Mouse (Mus musculus): Measurements from ENCODE around the gene Gja5. TPM values are rescaled to one million over a fixed set of nuclear protein-coding genes. Genes with fewer than 3 reads are reported as not detected.

Gene Gja5
- polyA plus RNA-seq, 1 experiment from 2014 or later = 1.1 TPM

- DNase-seq (ENCODE audit: low spot score) = no peak
- H3K27me3 ChIP-seq (replicated peaks; ENCODE audit: control insufficient read depth, insufficient read depth, low read length) = no peaks in the 10 kb centered on the region
- ATAC-seq = no peak
- no peak overlapping the region for H3K27ac ChIP-seq (ENCODE audit: low read depth, low read length)
- no peaks in the 10 kb centered on the region for H3K36me3 ChIP-seq (ENCODE audit: control insufficient read depth, insufficient read depth, low read length)
- H3K9ac ChIP-seq (ENCODE audit: low read length) = no peak overlapping the region
- no peak overlapping the region for H3K4me3 ChIP-seq (ENCODE audit: low read depth, low read length)
- H3K9me3 ChIP-seq (replicated peaks; ENCODE audit: control insufficient read depth, low read length) = no peaks in the 10 kb centered on the region
- 96% methylated on average over 3 of the region's 3 CpGs for WGBS
- peaks cover 13% of the 10 kb centered on the region; the same call in 1 of the 2 replicates for H3K4me1 ChIP-seq (ENCODE audit: control insufficient read depth, insufficient read depth, low read length)
- no peak overlapping the region for H3K4me2 ChIP-seq (ENCODE audit: low read length)
Observed at GRCm38 (mm10) chr3:97035558-97035957, 131.1 kb downstream of the Gja5 start.

DNA sequence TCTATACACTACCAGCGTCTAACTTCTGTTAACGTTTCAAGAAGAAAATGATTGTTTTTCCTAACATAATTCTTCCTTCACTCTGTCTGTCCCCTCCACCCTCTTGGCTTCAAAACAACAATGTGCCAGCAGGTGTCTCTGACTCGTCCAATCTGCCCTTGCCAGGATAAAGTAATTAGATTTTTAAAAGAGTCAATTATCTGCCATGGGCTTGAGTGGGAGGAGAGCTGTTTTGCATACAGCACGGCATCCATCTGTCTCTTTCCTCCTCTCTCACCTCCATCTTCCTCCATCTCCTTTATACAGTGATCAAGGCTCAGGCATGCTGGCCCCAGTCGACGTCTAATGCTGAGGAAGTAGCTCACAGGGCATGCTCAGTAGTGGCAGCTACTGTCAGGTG is 132.6 kb downstream of the Gja5 start:
- Histone ChIP-seq H3K27ac (ENCODE audit: low read depth, low read length) (no peak overlapping the region), H3K27me3 (replicated peaks; ENCODE audit: control insufficient read depth, insufficient read depth, low read length) (no peaks in the 10 kb centered on the region), H3K36me3 (ENCODE audit: control insufficient read depth, insufficient read depth, low read length) (no peaks in the 10 kb centered on the region), H3K9ac (ENCODE audit: low read length) (no peak overlapping the region), H3K4me3 (ENCODE audit: low read depth, low read length) (no peak overlapping the region), H3K4me1 (ENCODE audit: control insufficient read depth, insufficient read depth, low read length) (peaks cover 11% of the 10 kb centered on the region; the same call in 1 of the 2 replicates), H3K4me2 (ENCODE audit: low read length) (no peak overlapping the region), H3K9me3 (replicated peaks; ENCODE audit: control insufficient read depth, low read length) (no peaks in the 10 kb centered on the region)
- WGBS = 15% methylated on average over 6 of the region's 6 CpGs
- ATAC-seq (peak; percentile 79), DNase-seq (ENCODE audit: low spot score) (peak; percentile 56)

DNA sequence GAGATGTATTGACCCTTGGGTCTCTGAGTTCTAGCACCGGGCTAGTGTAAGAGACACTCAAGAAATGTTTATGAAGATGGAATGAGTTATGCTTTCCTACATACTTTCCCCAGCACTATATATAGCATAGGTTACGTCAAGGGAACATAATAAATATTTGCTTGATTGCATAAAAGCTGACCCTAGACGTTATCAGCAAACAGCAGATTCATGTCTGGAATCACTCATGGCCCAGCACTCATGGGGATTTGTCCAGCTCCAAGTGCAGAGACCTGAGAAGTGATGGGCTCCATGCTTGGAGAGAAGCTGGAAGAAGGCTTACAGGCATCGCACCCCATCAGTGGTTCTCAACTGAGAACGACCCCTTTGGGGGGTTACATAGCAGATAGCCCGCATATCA is 135.2 kb downstream of the Gja5 start:
- no peak for ATAC-seq
- no peaks in the 10 kb centered on the region for H3K9me3 ChIP-seq (replicated peaks; ENCODE audit: control insufficient read depth, low read length)
- 91% methylated on average over 6 of the region's 6 CpGs for WGBS

GRCm38 (mm10) chr3:97044188-97044587 is 139.7 kb downstream of the Gja5 start:
- no peak overlapping the region for H3K4me2 ChIP-seq (ENCODE audit: low read length)
- 86% methylated on average over 5 of the region's 5 CpGs for WGBS
- no peak overlapping the region for H3K9ac ChIP-seq (ENCODE audit: low read length)
- no peaks in the 10 kb centered on the region for H3K27me3 ChIP-seq (replicated peaks; ENCODE audit: control insufficient read depth, insufficient read depth, low read length)
- no peak overlapping the region for H3K4me3 ChIP-seq (ENCODE audit: low read depth, low read length)
- ATAC-seq (no peak), DNase-seq (ENCODE audit: low spot score) (no peak)
- no peaks in the 10 kb centered on the region for H3K9me3 ChIP-seq (replicated peaks; ENCODE audit: control insufficient read depth, low read length)
- no peak overlapping the region for H3K27ac ChIP-seq (ENCODE audit: low read depth, low read length)
- H3K36me3 ChIP-seq (ENCODE audit: control insufficient read depth, insufficient read depth, low read length) = no peaks in the 10 kb centered on the region
- no peaks in the 10 kb centered on the region for H3K4me1 ChIP-seq (ENCODE audit: control insufficient read depth, insufficient read depth, low read length)

More for the DNA sequence above, 135.2 kb downstream of the Gja5 start:
- H3K27me3 ChIP-seq (replicated peaks; ENCODE audit: control insufficient read depth, insufficient read depth, low read length) = no peaks in the 10 kb centered on the region
- no peak for DNase-seq (ENCODE audit: low spot score)
- peaks cover 6% of the 10 kb centered on the region; the same call in 1 of the 2 replicates for H3K4me1 ChIP-seq (ENCODE audit: control insufficient read depth, insufficient read depth, low read length)
- H3K4me2 ChIP-seq (ENCODE audit: low read length) = no peak overlapping the region
- no peaks in the 10 kb centered on the region for H3K36me3 ChIP-seq (ENCODE audit: control insufficient read depth, insufficient read depth, low read length)
- no peak overlapping the region for H3K4me3 ChIP-seq (ENCODE audit: low read depth, low read length)
- no peak overlapping the region for H3K27ac ChIP-seq (ENCODE audit: low read depth, low read length)
- no peak overlapping the region for H3K9ac ChIP-seq (ENCODE audit: low read length)

DNA sequence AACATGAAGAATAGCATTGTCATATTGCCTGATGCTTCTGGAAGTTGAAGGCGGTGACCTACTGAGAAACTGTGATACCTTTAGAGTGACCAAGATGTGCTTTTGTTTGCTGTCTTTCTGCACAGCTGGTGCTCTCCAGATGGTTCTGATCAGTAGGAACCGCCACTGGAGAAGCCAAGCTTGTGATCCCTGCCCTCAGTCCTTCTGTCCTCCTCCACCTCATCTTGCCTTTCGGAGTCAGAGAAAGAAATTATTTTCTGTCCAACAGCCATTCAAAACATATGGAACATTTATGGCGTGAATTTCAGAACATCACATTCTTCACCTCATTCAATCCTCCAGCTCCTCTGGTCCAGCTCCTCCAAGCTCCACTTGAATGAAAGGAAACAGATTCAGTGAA is 143.3 kb downstream of the Gja5 start:
- no peak for DNase-seq (ENCODE audit: low spot score)
- H3K4me3 ChIP-seq (ENCODE audit: low read depth, low read length) = no peak overlapping the region
- H3K9me3 ChIP-seq (replicated peaks; ENCODE audit: control insufficient read depth, low read length) = no peaks in the 10 kb centered on the region
- H3K4me1 ChIP-seq (ENCODE audit: control insufficient read depth, insufficient read depth, low read length) = peaks cover 6% of the 10 kb centered on the region
- no peaks in the 10 kb centered on the region for H3K36me3 ChIP-seq (ENCODE audit: control insufficient read depth, insufficient read depth, low read length)
- ATAC-seq = no peak
- H3K4me2 ChIP-seq (ENCODE audit: low read length) = no peak overlapping the region
- H3K27me3 ChIP-seq (replicated peaks; ENCODE audit: control insufficient read depth, insufficient read depth, low read length) = no peaks in the 10 kb centered on the region
- no peak overlapping the region for H3K27ac ChIP-seq (ENCODE audit: low read depth, low read length)
- H3K9ac ChIP-seq (ENCODE audit: low read length) = no peak overlapping the region
- WGBS = 93% methylated on average over 4 of the region's 4 CpGs

- no peaks in the 10 kb centered on the region for H3K27me3 ChIP-seq (replicated peaks; ENCODE audit: control insufficient read depth, insufficient read depth, low read length)
- no peak overlapping the region for H3K4me2 ChIP-seq (ENCODE audit: low read length)
- H3K9me3 ChIP-seq (replicated peaks; ENCODE audit: control insufficient read depth, low read length) = no peaks in the 10 kb centered on the region
- ATAC-seq (no peak), DNase-seq (ENCODE audit: low spot score) (no peak)
- H3K36me3 ChIP-seq (ENCODE audit: control insufficient read depth, insufficient read depth, low read length) = no peaks in the 10 kb centered on the region
- no peak overlapping the region for H3K9ac ChIP-seq (ENCODE audit: low read length)
- H3K4me3 ChIP-seq (ENCODE audit: low read depth, low read length) = no peak overlapping the region
- no peak overlapping the region for H3K27ac ChIP-seq (ENCODE audit: low read depth, low read length)
- peaks cover 6% of the 10 kb centered on the region for H3K4me1 ChIP-seq (ENCODE audit: control insufficient read depth, insufficient read depth, low read length)
Observed at GRCm38 (mm10) chr3:97048360-97048759, 143.9 kb downstream of the Gja5 start.

- H3K9me3 ChIP-seq (replicated peaks; ENCODE audit: control insufficient read depth, low read length) = no peaks in the 10 kb centered on the region
- DNase-seq (ENCODE audit: low spot score) (no peak), ATAC-seq (no peak)
- 65% methylated on average over 13 of the region's 13 CpGs for WGBS
- no peak overlapping the region for H3K9ac ChIP-seq (ENCODE audit: low read length)
- no peaks in the 10 kb centered on the region for H3K27me3 ChIP-seq (replicated peaks; ENCODE audit: control insufficient read depth, insufficient read depth, low read length)
- H3K4me3 ChIP-seq (ENCODE audit: low read depth, low read length) = no peak overlapping the region
- H3K4me1 ChIP-seq (ENCODE audit: control insufficient read depth, insufficient read depth, low read length) = peaks cover 6% of the 10 kb centered on the region
- H3K27ac ChIP-seq (ENCODE audit: low read depth, low read length) = peak overlapping the region; percentile 33; the same call in 1 of the 2 replicates
- H3K36me3 ChIP-seq (ENCODE audit: control insufficient read depth, insufficient read depth, low read length) = no peaks in the 10 kb centered on the region
- no peak overlapping the region for H3K4me2 ChIP-seq (ENCODE audit: low read length)
Observed at GRCm38 (mm10) chr3:97051264-97051744, 146.8 kb downstream of the Gja5 start.

DNA sequence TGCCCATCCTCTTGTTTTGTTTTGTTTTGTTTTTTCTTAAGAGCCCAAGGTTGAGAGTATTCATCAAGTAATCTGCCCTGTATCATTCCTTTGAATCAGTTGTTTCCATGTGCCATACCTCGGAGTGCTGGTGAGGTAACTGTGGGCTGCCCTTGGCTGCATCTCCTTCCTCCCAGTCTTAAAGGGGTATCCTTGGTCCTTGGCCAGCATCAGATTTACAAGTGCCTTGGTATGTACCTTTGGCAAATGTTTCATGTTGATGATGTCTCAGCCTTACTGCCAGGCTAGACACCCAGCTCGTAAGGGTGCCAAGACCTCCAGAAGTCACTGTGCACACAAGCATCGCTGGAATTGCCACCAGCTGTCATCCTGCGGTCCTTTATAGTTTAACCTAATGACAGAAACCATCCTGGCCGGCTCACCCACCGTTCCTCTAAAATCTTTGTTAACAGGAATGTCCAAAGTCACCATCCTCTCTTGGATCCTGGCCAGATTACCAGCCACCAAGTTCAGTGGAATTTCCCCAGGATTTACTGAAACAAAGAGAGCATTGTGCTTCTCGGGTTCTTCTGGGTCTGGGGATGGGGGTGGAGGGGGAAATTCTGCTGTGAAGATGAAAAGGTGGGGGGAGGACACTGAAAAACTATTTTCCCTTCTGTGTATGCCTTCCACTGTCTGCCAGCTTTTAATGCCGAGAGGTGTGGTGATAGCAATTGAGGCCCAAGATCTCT is 147.7 kb downstream of the Gja5 start:
- peak overlapping the region; percentile 33; the same call in 1 of the 2 replicates for H3K27ac ChIP-seq (ENCODE audit: low read depth, low read length)
- H3K4me3 ChIP-seq (ENCODE audit: low read depth, low read length) = no peak overlapping the region
- no peaks in the 10 kb centered on the region for H3K36me3 ChIP-seq (ENCODE audit: control insufficient read depth, insufficient read depth, low read length)
- 30% methylated on average over 8 of the region's 8 CpGs for WGBS
- peaks cover 6% of the 10 kb centered on the region for H3K4me1 ChIP-seq (ENCODE audit: control insufficient read depth, insufficient read depth, low read length)
- DNase-seq (ENCODE audit: low spot score) (peak; percentile 36), ATAC-seq (no peak)
- no peak overlapping the region for H3K9ac ChIP-seq (ENCODE audit: low read length)
- H3K27me3 ChIP-seq (replicated peaks; ENCODE audit: control insufficient read depth, insufficient read depth, low read length) = no peaks in the 10 kb centered on the region
- no peaks in the 10 kb centered on the region for H3K9me3 ChIP-seq (replicated peaks; ENCODE audit: control insufficient read depth, low read length)
- no peak overlapping the region for H3K4me2 ChIP-seq (ENCODE audit: low read length)

DNA sequence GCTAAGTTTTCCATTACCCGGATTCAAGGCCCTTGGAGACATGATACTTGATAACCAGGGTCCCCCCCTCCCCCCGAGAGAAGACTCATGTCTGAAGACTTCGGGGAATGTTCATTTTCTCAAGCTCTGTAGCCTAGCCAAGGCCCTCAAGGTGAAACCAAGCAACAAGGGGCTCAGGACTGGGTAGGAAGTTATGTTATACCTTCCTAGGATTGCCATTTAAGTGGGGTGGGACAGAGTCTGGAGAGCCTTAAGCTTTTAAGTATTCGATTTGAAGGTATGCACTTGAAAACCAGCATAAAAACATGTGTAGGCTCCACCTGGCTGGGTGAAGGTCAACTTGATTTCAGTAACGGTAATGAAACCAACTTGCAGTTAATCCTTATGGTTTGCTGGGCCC is 154.2 kb downstream of the Gja5 start:
- Histone ChIP-seq H3K4me3 (ENCODE audit: low read depth, low read length) (no peak overlapping the region), H3K4me1 (ENCODE audit: control insufficient read depth, insufficient read depth, low read length) (no peaks in the 10 kb centered on the region), H3K27ac (ENCODE audit: low read depth, low read length) (no peak overlapping the region), H3K9me3 (replicated peaks; ENCODE audit: control insufficient read depth, low read length) (no peaks in the 10 kb centered on the region), H3K4me2 (ENCODE audit: low read length) (no peak overlapping the region), H3K27me3 (replicated peaks; ENCODE audit: control insufficient read depth, insufficient read depth, low read length) (no peaks in the 10 kb centered on the region), H3K36me3 (ENCODE audit: control insufficient read depth, insufficient read depth, low read length) (no peaks in the 10 kb centered on the region), H3K9ac (ENCODE audit: low read length) (no peak overlapping the region)
- ATAC-seq (no peak), DNase-seq (ENCODE audit: low spot score) (no peak)
- WGBS = 86% methylated on average over 5 of the region's 5 CpGs

Measured in forebrain, embryonic 14.5 days (tissue).